Mouse (Mus musculus): ENCODE measurements around the gene Atp5k. TPM values are rescaled to one million over a fixed set of nuclear protein-coding genes. Genes with fewer than 3 reads are reported as not detected.

The Atp5k gene
- total and polyA plus RNA-seq, 2 experiments from 2014 or later: 90.9 to 539 TPM

GRCm38 (mm10) chr5:108465131-108465891 lies 31.1 kb upstream of the Atp5k start:
- H3K36me3 ChIP-seq (ENCODE audit: insufficient read depth, low read length): no peaks in the 10 kb centered on the region
- H3K27ac ChIP-seq (ENCODE audit: low read depth, low read length): no peak overlapping the region
- no peaks in the 10 kb centered on the region for H3K9me3 ChIP-seq (ENCODE audit: low read length)
- no peak overlapping the region for H3K9ac ChIP-seq (replicated peaks; ENCODE audit: low read length, poor library complexity, severe bottlenecking)
- no peak overlapping the region for H3K4me2 ChIP-seq (ENCODE audit: low read depth, low read length, poor library complexity, severe bottlenecking)
- H3K27me3 ChIP-seq (ENCODE audit: insufficient read depth, low read length): no peaks in the 10 kb centered on the region
- H3K4me3 ChIP-seq (ENCODE audit: low read depth, low read length): no peak overlapping the region
- WGBS: 92% methylated on average over 6 of the region's 6 CpGs
- no peak for TF ChIP-seq CTCF (IDR thresholded peaks at IDR 0.05)
- DNase-seq (ENCODE audit: low spot score): no peak
- ATAC-seq (ENCODE audit: low FRiP score): no peak
- peaks cover 14% of the 10 kb centered on the region for H3K4me1 ChIP-seq (ENCODE audit: insufficient read depth, low read length)

- H3K4me1 ChIP-seq (ENCODE audit: insufficient read depth, low read length): peaks cover 14% of the 10 kb centered on the region
- no peaks in the 10 kb centered on the region for H3K9me3 ChIP-seq (ENCODE audit: low read length)
- DNase-seq (ENCODE audit: low spot score): no peak
- WGBS: 39% methylated on average over 4 of the region's 4 CpGs
- H3K4me3 ChIP-seq (ENCODE audit: low read depth, low read length): peak overlapping the region; percentile 94
- no peak for TF ChIP-seq CTCF (IDR thresholded peaks at IDR 0.05)
- no peak for ATAC-seq (ENCODE audit: low FRiP score)
- H3K27ac ChIP-seq (ENCODE audit: low read depth, low read length): no peak overlapping the region
- H3K36me3 ChIP-seq (ENCODE audit: insufficient read depth, low read length): no peaks in the 10 kb centered on the region
- peak overlapping the region; percentile 96 for H3K4me2 ChIP-seq (ENCODE audit: low read depth, low read length, poor library complexity, severe bottlenecking)
- no peaks in the 10 kb centered on the region; the same call in 1 of the 2 replicates for H3K27me3 ChIP-seq (ENCODE audit: insufficient read depth, low read length)
- peak overlapping the region; percentile 98 for H3K9ac ChIP-seq (replicated peaks; ENCODE audit: low read length, poor library complexity, severe bottlenecking)
Measured at GRCm38 (mm10) chr5:108462446-108462845, 28.2 kb upstream of the Atp5k start.

DNA sequence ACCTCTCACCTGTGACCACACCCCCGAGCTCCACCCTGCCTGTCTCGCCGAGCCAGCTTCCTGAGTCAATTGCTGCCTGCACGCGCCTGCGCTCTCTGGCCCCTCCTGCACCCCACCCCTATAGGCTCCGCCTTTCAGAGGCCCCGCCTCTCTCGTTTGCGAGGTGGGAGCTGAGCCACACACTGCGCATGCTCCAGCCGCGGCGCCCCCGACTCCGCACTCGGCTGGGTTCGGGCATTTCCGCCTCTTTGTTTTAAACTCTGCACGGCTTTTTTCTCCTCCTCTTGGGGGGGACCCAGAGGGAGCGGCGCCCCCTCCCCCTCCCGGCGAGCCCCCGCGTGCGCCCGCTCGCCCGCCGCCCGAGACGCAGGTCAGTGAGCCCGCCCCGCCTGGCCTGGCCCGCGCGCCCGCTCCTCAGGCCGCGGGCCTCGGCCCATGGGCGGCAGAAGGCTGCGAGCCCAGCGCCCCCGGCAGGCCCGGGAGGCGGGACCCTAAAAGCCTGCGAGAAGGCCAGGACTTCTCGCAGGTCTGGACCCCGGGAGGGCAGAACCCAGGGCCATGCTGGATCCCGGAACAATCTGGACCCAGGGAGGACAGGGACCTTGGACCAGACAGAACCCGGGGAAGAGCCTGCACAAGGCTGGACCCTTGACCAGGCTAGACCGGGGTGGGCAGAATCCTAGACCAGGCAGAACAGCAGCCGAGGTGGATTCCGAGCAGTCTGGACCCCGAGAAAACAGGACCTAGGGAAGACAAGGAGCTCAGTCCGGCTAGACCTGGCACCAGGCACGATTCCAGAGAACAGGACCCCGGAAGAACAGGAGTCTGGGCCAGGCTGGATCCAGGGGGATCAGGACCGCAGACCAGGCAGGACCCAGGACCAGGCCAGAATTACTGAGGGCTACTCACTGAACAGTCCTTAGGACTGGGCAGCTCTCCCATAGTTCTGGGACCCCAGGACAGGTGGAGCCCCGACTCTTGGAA lies 27.1 kb upstream of the Atp5k start, which contains the start of gene Pcgf3:
TSS of gene Pcgf3 (plus strand) at position 151 of the 984 bp plus-strand sequence.
- H3K27me3 ChIP-seq (ENCODE audit: insufficient read depth, low read length): no peaks in the 10 kb centered on the region; the same call in 1 of the 2 replicates
- DNase-seq (ENCODE audit: low spot score): peak; percentile 97
- peak within 1 kb of the TSS; percentile 94 for H3K4me3 ChIP-seq (ENCODE audit: low read depth, low read length)
- peak within 1 kb of the TSS; percentile 96 for H3K4me2 ChIP-seq (ENCODE audit: low read depth, low read length, poor library complexity, severe bottlenecking)
- peak within 1 kb of the TSS; percentile 98 for H3K9ac ChIP-seq (replicated peaks; ENCODE audit: low read length, poor library complexity, severe bottlenecking)
- no peaks in the 10 kb centered on the region for H3K36me3 ChIP-seq (ENCODE audit: insufficient read depth, low read length)
- peaks cover 14% of the 10 kb centered on the region for H3K4me1 ChIP-seq (ENCODE audit: insufficient read depth, low read length)
- no peaks in the 10 kb centered on the region for H3K9me3 ChIP-seq (ENCODE audit: low read length)
- 0 out of 2 replicates have a peak, but pooled peaks have one; percentile 2 for TF ChIP-seq CTCF (IDR thresholded peaks at IDR 0.05)
- ATAC-seq (ENCODE audit: low FRiP score): peak; percentile 97
- H3K27ac ChIP-seq (ENCODE audit: low read depth, low read length): peak within 1 kb of the TSS; percentile 79
- 1% methylated on average over 58 of the region's 62 CpGs for WGBS

DNA sequence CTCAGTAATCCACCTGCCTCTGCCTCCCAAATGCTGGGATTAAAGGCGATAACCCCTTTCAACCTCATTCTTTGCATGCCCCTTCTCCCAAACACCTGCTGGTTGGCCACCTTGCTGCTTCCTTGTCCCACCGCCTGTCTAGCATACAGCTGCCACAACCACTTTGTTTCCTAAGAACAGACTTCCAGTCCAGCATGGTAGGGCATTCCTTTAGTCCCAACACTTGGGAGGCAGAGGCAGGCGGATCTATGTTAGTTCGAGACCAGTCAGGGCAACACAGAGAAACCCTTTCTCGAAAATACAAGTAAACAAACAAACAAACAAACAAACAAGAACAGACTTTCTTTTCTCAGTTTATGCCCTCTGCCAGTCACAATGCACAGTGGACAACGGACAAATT lies 26.2 kb upstream of the Atp5k start:
- H3K9me3 ChIP-seq (ENCODE audit: low read length): no peaks in the 10 kb centered on the region
- H3K36me3 ChIP-seq (ENCODE audit: insufficient read depth, low read length): no peaks in the 10 kb centered on the region
- H3K9ac ChIP-seq (replicated peaks; ENCODE audit: low read length, poor library complexity, severe bottlenecking): no peak overlapping the region
- H3K27ac ChIP-seq (ENCODE audit: low read depth, low read length): no peak overlapping the region
- ATAC-seq (ENCODE audit: low FRiP score) (no peak), DNase-seq (ENCODE audit: low spot score) (no peak)
- H3K4me3 ChIP-seq (ENCODE audit: low read depth, low read length): peak overlapping the region; percentile 94
- TF ChIP-seq CTCF (IDR thresholded peaks at IDR 0.05): no peak
- WGBS: 45% methylated on average over 6 of the region's 6 CpGs
- H3K4me1 ChIP-seq (ENCODE audit: insufficient read depth, low read length): peaks cover 14% of the 10 kb centered on the region
- no peaks in the 10 kb centered on the region; the same call in 1 of the 2 replicates for H3K27me3 ChIP-seq (ENCODE audit: insufficient read depth, low read length)
- peak overlapping the region; percentile 96 for H3K4me2 ChIP-seq (ENCODE audit: low read depth, low read length, poor library complexity, severe bottlenecking)

- DNase-seq (ENCODE audit: low spot score): no peak
- Histone ChIP-seq H3K4me2 (ENCODE audit: low read depth, low read length, poor library complexity, severe bottlenecking) (no peak overlapping the region), H3K4me1 (ENCODE audit: insufficient read depth, low read length) (peaks cover 14% of the 10 kb centered on the region), H3K27me3 (ENCODE audit: insufficient read depth, low read length) (no peaks in the 10 kb centered on the region; the same call in 1 of the 2 replicates), H3K9me3 (ENCODE audit: low read length) (no peaks in the 10 kb centered on the region), H3K36me3 (ENCODE audit: insufficient read depth, low read length) (no peaks in the 10 kb centered on the region), H3K4me3 (ENCODE audit: low read depth, low read length) (no peak overlapping the region), H3K9ac (replicated peaks; ENCODE audit: low read length, poor library complexity, severe bottlenecking) (no peak overlapping the region), H3K27ac (ENCODE audit: low read depth, low read length) (no peak overlapping the region)
- WGBS: 77% methylated on average over 2 of the region's 2 CpGs
- ATAC-seq (ENCODE audit: low FRiP score): no peak
- no peak for TF ChIP-seq CTCF (IDR thresholded peaks at IDR 0.05)
Measured at GRCm38 (mm10) chr5:108458706-108459105, 24.5 kb upstream of the Atp5k start.

Measured in midbrain, postnatal 0 days (tissue).